Mouse (Mus musculus): ENCODE measurements around the gene Ppp1r35.

Gene Ppp1r35

DNA sequence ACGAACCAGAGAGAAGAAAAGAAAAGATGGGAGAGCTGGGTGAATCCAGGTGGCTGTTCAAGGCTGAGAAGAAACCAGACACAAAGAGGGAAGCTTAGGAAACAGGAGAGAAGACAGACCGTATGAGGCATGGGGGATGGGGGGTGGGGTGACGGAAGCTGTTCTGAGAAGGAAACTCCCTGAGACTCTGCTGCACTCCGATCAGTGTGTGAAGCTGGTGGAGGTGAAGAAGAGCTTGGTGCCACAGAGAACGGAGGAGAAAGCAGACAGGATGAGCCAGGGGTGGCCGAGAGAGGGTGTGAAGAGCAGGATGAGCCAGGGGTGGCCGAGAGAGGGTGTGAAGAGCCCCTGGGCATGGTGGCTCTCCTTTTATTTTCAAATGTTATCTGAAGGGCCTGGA lies 47.8 kb downstream of the Ppp1r35 start:
- DNase-seq (ENCODE audit: low spot score): no peak

DNA sequence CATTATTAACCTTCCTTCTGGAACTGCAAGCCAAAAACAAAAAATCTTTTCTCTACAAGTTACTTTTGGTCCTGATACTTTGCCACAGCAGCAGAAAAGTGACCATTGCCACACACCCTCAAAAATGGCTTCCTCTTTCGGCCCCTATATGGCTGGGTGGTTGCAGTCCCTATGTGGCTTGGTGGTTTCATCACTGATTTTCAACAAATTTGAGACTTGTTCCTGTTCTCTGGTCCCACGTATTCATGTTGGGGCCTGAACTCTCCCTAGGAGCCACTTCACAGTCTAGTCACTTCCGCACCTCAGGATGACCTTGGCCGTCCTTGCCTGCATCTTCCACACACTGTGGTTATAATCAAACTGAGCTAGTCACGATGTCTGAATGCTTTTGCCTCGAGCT lies 50.0 kb downstream of the Ppp1r35 start:
- no peak for DNase-seq (ENCODE audit: low spot score)
